27 mouse cellular contexts compared by ENCODE assay signal in genomic region chr6:102725751-102726150, GRCm38 (mm10).
"Had no signal": no experiment of that assay in that cellular context is flagged by ENCODE, and none has a peak within 500 bp of the region (broad histone marks: within the 10 kb centered on the region; RNA-seq: fewer than 3 reads in every experiment).

No protein-coding gene starts in this region.

- DNase-seq: cerebellum, adult 9-10 months; cerebellum, adult 9-11 months; cerebellum, postnatal 10 days; cerebellum, postnatal 14 days; cerebellum, postnatal 25 days; cerebellum, postnatal 36 days; embryo, embryonic 11 days; forebrain, postnatal 0 days; gastrocnemius, adult 2 months; gastrocnemius, postnatal 10 days; gastrocnemius, postnatal 14 days; gastrocnemius, postnatal 25 days; gastrocnemius, postnatal 36 days; heart, adult 11 months; heart, adult 18-20 months; heart, adult 2 months had no signal

- H3K9me3 ChIP-seq: embryonic facial prominence, embryonic 10.5 days; embryonic facial prominence, embryonic 12.5 days; embryonic facial prominence, embryonic 13.5 days; embryonic facial prominence, embryonic 15.5 days; forebrain, embryonic 10.5 days; forebrain, embryonic 12.5 days; forebrain, embryonic 13.5 days; forebrain, embryonic 15.5 days had no signal

- H3K9ac ChIP-seq: embryonic facial prominence, embryonic 12.5 days; embryonic facial prominence, embryonic 13.5 days; embryonic facial prominence, embryonic 15.5 days; forebrain, embryonic 12.5 days; forebrain, embryonic 13.5 days; forebrain, embryonic 15.5 days; forebrain, postnatal 0 days had no signal

- ATAC-seq: forebrain, embryonic 13.5 days; forebrain, embryonic 14.5 days; forebrain, embryonic 15.5 days; forebrain, embryonic 16.5 days; forebrain, postnatal 0 days had no signal

- H3K27ac ChIP-seq: embryonic facial prominence, embryonic 10.5 days; embryonic facial prominence, embryonic 12.5 days; embryonic facial prominence, embryonic 13.5 days; embryonic facial prominence, embryonic 15.5 days; forebrain, embryonic 10.5 days; forebrain, embryonic 12.5 days; forebrain, embryonic 13.5 days; forebrain, embryonic 15.5 days; gastrocnemius, adult 2 months; heart, adult 2 months had no signal

- H3K4me2 ChIP-seq: embryonic facial prominence, embryonic 12.5 days; embryonic facial prominence, embryonic 13.5 days; embryonic facial prominence, embryonic 15.5 days; forebrain, embryonic 12.5 days; forebrain, embryonic 13.5 days; forebrain, embryonic 15.5 days had no signal

- H3K27me3 ChIP-seq: embryonic facial prominence, embryonic 12.5 days; embryonic facial prominence, embryonic 13.5 days; embryonic facial prominence, embryonic 15.5 days; forebrain, embryonic 12.5 days; forebrain, embryonic 13.5 days; forebrain, embryonic 15.5 days had no signal

- H3K36me3 ChIP-seq: embryonic facial prominence, embryonic 10.5 days; embryonic facial prominence, embryonic 12.5 days; embryonic facial prominence, embryonic 13.5 days; embryonic facial prominence, embryonic 15.5 days; forebrain, embryonic 10.5 days; forebrain, embryonic 12.5 days; forebrain, embryonic 15.5 days had no signal

- H3K4me3 ChIP-seq: embryonic facial prominence, embryonic 10.5 days; embryonic facial prominence, embryonic 12.5 days; embryonic facial prominence, embryonic 13.5 days; embryonic facial prominence, embryonic 15.5 days; erythroblast, embryonic 14.5 days; forebrain, embryonic 10.5 days; forebrain, embryonic 12.5 days; forebrain, embryonic 13.5 days; forebrain, embryonic 15.5 days; gastrocnemius, adult 2 months; heart, adult 2 months had no signal

- H3K4me1 ChIP-seq: embryonic facial prominence, embryonic 10.5 days; embryonic facial prominence, embryonic 12.5 days; embryonic facial prominence, embryonic 13.5 days; embryonic facial prominence, embryonic 15.5 days; forebrain, embryonic 10.5 days; forebrain, embryonic 12.5 days; forebrain, embryonic 13.5 days; forebrain, embryonic 15.5 days had no signal
